Mouse (Mus musculus) bone marrow, adult 2 months (tissue): ENCODE results near the gene Snx32.

ENCODE experiments used
- CTCF ChIP-seq: fragments of 200-500 bp; IDR thresholded peaks from 2 replicates; pipeline ENCODE4 v1.5.1; 2011; ENCODE audit warnings: low read length, control low read depth; ENCODE audit not compliant: control insufficient read depth, insufficient read depth
- POLR2A ChIP-seq: fragments of 200-500 bp; IDR thresholded peaks from 2 replicates; pipeline ENCODE4 v1.6.1; 2011; ENCODE audit warnings: low read depth, mild to moderate bottlenecking, control low read depth, low read length, borderline replicate concordance; ENCODE audit not compliant: control insufficient read depth

GRCm38 (mm10) chr19:5472857-5473256, 37.5 kb downstream of the Snx32 start:
- no peak for TF ChIP-seq CTCF
- TF ChIP-seq POLR2A, result no peak
